Mouse (Mus musculus): ENCODE measurements around the gene Bmp8b. TPM values are rescaled to one million over a fixed set of nuclear protein-coding genes. Genes with fewer than 3 reads are reported as not detected.

Gene Bmp8b
- total and polyA plus RNA-seq, 3 experiments: not detected

GRCm38 (mm10) chr4:123083323-123083902 lies 21.6 kb upstream of the Bmp8b start:
- peaks cover 2% of the 10 kb centered on the region for H3K27me3 ChIP-seq (ENCODE audit: control insufficient read depth, insufficient read depth, low read length)

GRCm38 (mm10) chr4:123085290-123085689 lies 19.7 kb upstream of the Bmp8b start:
- Histone ChIP-seq H3K4me1 (ENCODE audit: control insufficient read depth, insufficient read depth, low read length) (no peaks in the 10 kb centered on the region), H3K79me2 (replicated peaks; ENCODE audit: control insufficient read depth, insufficient read depth, low read length) (no peaks in the 10 kb centered on the region), H3K9ac (ENCODE audit: low read depth, low read length) (no peak overlapping the region), H3K27ac (no peak overlapping the region), H3K36me3 (ENCODE audit: control insufficient read depth, insufficient read depth, low read length) (no peaks in the 10 kb centered on the region), H3K27me3 (ENCODE audit: control insufficient read depth, insufficient read depth, low read length) (peaks cover 2% of the 10 kb centered on the region), H3K4me3 (no peak overlapping the region)
- no peak for TF ChIP-seq EP300 (IDR thresholded peaks at IDR 0.05; ENCODE audit: insufficient read depth, low read depth, low read length)
- no peak for TF ChIP-seq POLR2A (IDR thresholded peaks at IDR 0.05; ENCODE audit: insufficient read depth, low read depth, low read length)
- TF ChIP-seq CTCF (IDR thresholded peaks at IDR 0.05): no peak
- DNase-seq: no peak
- WGBS: 81% methylated on average over 2 of the region's 2 CpGs
- intact Hi-C loops (cut with DNase I): no loop called here

More at GRCm38 (mm10) chr4:123083323-123083902, 21.6 kb upstream of the Bmp8b start:
- TF ChIP-seq POLR2A (IDR thresholded peaks at IDR 0.05; ENCODE audit: insufficient read depth, low read depth, low read length) (no peak), CTCF (IDR thresholded peaks at IDR 0.05) (no peak), EP300 (IDR thresholded peaks at IDR 0.05; ENCODE audit: insufficient read depth, low read depth, low read length) (no peak)
- no peaks in the 10 kb centered on the region for H3K79me2 ChIP-seq (replicated peaks; ENCODE audit: control insufficient read depth, insufficient read depth, low read length)
- no peaks in the 10 kb centered on the region for H3K36me3 ChIP-seq (ENCODE audit: control insufficient read depth, insufficient read depth, low read length)
- intact Hi-C loops (cut with DNase I): loop anchor here (1.0 to 5.0 kb wide), 4 partner anchors 88 to 276 kb away; partner anchors contain the start of gene Mycl
- H3K4me1 ChIP-seq (ENCODE audit: control insufficient read depth, insufficient read depth, low read length): no peaks in the 10 kb centered on the region
- no peak overlapping the region for H3K4me3 ChIP-seq
- H3K27ac ChIP-seq: no peak overlapping the region
- WGBS: 53% methylated on average over 13 of the region's 13 CpGs
- H3K9ac ChIP-seq (ENCODE audit: low read depth, low read length): no peak overlapping the region
- DNase-seq: no peak

GRCm38 (mm10) chr4:123086381-123086780 lies 18.6 kb upstream of the Bmp8b start:
- Histone ChIP-seq H3K27me3 (ENCODE audit: control insufficient read depth, insufficient read depth, low read length) (no peaks in the 10 kb centered on the region), H3K79me2 (replicated peaks; ENCODE audit: control insufficient read depth, insufficient read depth, low read length) (no peaks in the 10 kb centered on the region), H3K27ac (no peak overlapping the region), H3K9ac (ENCODE audit: low read depth, low read length) (no peak overlapping the region), H3K36me3 (ENCODE audit: control insufficient read depth, insufficient read depth, low read length) (no peaks in the 10 kb centered on the region), H3K4me3 (no peak overlapping the region), H3K4me1 (ENCODE audit: control insufficient read depth, insufficient read depth, low read length) (no peaks in the 10 kb centered on the region)
- TF ChIP-seq EP300 (IDR thresholded peaks at IDR 0.05; ENCODE audit: insufficient read depth, low read depth, low read length) (no peak), POLR2A (IDR thresholded peaks at IDR 0.05; ENCODE audit: insufficient read depth, low read depth, low read length) (no peak), CTCF (IDR thresholded peaks at IDR 0.05) (peak; percentile 29)
- intact Hi-C loops (cut with DNase I): no loop called here
- 90% methylated on average over 4 of the region's 4 CpGs for WGBS
- DNase-seq: no peak

GRCm38 (mm10) chr4:123092621-123093020 lies 12.3 kb upstream of the Bmp8b start:
- 65% methylated on average over 5 of the region's 5 CpGs for WGBS
- H3K4me1 ChIP-seq (ENCODE audit: control insufficient read depth, insufficient read depth, low read length): no peaks in the 10 kb centered on the region
- TF ChIP-seq CTCF (IDR thresholded peaks at IDR 0.05) (no peak), EP300 (IDR thresholded peaks at IDR 0.05; ENCODE audit: insufficient read depth, low read depth, low read length) (no peak), POLR2A (IDR thresholded peaks at IDR 0.05; ENCODE audit: insufficient read depth, low read depth, low read length) (no peak)
- no peak for DNase-seq
- H3K79me2 ChIP-seq (replicated peaks; ENCODE audit: control insufficient read depth, insufficient read depth, low read length): no peaks in the 10 kb centered on the region
- no peak overlapping the region for H3K9ac ChIP-seq (ENCODE audit: low read depth, low read length)
- intact Hi-C loops (cut with DNase I): no loop called here
- no peak overlapping the region for H3K4me3 ChIP-seq
- H3K36me3 ChIP-seq (ENCODE audit: control insufficient read depth, insufficient read depth, low read length): no peaks in the 10 kb centered on the region
- H3K27me3 ChIP-seq (ENCODE audit: control insufficient read depth, insufficient read depth, low read length): 0 out of 2 replicates have a peak, but pooled peaks cover 2% of the 10 kb centered on the region
- no peak overlapping the region for H3K27ac ChIP-seq

GRCm38 (mm10) chr4:123093064-123093776 lies 11.7 kb upstream of the Bmp8b start:
- Histone ChIP-seq H3K36me3 (ENCODE audit: control insufficient read depth, insufficient read depth, low read length) (no peaks in the 10 kb centered on the region), H3K27ac (no peak overlapping the region), H3K9ac (ENCODE audit: low read depth, low read length) (no peak overlapping the region), H3K4me3 (no peak overlapping the region), H3K27me3 (ENCODE audit: control insufficient read depth, insufficient read depth, low read length) (0 out of 2 replicates have a peak, but pooled peaks cover 2% of the 10 kb centered on the region), H3K4me1 (ENCODE audit: control insufficient read depth, insufficient read depth, low read length) (no peaks in the 10 kb centered on the region), H3K79me2 (replicated peaks; ENCODE audit: control insufficient read depth, insufficient read depth, low read length) (no peaks in the 10 kb centered on the region)
- TF ChIP-seq CTCF (IDR thresholded peaks at IDR 0.05) (no peak), EP300 (IDR thresholded peaks at IDR 0.05; ENCODE audit: insufficient read depth, low read depth, low read length) (no peak), POLR2A (IDR thresholded peaks at IDR 0.05; ENCODE audit: insufficient read depth, low read depth, low read length) (no peak)
- intact Hi-C loops (cut with DNase I): no loop called here
- DNase-seq: no peak
- 38% methylated on average over 17 of the region's 17 CpGs for WGBS

- DNase-seq: no peak
- Histone ChIP-seq H3K27me3 (ENCODE audit: control insufficient read depth, insufficient read depth, low read length) (0 out of 2 replicates have a peak, but pooled peaks cover 2% of the 10 kb centered on the region), H3K4me3 (no peak overlapping the region), H3K27ac (no peak overlapping the region), H3K36me3 (ENCODE audit: control insufficient read depth, insufficient read depth, low read length) (no peaks in the 10 kb centered on the region), H3K79me2 (replicated peaks; ENCODE audit: control insufficient read depth, insufficient read depth, low read length) (no peaks in the 10 kb centered on the region), H3K4me1 (ENCODE audit: control insufficient read depth, insufficient read depth, low read length) (no peaks in the 10 kb centered on the region), H3K9ac (ENCODE audit: low read depth, low read length) (no peak overlapping the region)
- WGBS: 55% methylated on average over 8 of the region's 9 CpGs
- no peak for TF ChIP-seq CTCF (IDR thresholded peaks at IDR 0.05)
- no peak for TF ChIP-seq EP300 (IDR thresholded peaks at IDR 0.05; ENCODE audit: insufficient read depth, low read depth, low read length)
- no peak for TF ChIP-seq POLR2A (IDR thresholded peaks at IDR 0.05; ENCODE audit: insufficient read depth, low read depth, low read length)
- intact Hi-C loops (cut with DNase I): no loop called here
Observed at GRCm38 (mm10) chr4:123093869-123094268, 11.1 kb upstream of the Bmp8b start.

Measured in heart, adult 2 months (tissue).